Mouse (Mus musculus): ENCODE results near the gene Pdcd2.

DNA sequence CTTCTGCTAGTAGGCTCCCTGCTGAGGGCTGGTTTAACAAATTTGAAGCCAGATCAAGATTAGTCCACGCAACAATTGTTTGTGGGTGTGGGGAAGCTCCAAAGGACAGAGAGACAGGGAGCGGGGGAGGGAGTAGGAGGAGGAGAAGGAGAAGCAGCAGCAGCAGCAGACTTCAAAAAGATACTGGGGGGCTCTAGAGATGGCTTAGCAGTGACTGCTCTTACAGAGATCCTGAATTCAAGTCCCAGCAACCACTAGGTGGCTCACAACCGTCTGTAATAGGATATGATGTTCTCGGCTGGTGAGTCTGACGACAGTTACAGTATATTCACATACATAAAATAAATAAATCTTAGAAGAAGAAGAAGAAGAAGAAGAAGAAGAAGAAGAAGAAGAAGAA is 3.0 kb upstream of the Pdcd2 start:
- TF ChIP-seq CTCF (conservative IDR thresholded peaks at IDR 0.05; ENCODE audit: insufficient read depth, insufficient read length, low read depth, low read length) (peak; percentile 33), POLR2A (IDR thresholded peaks at IDR 0.05; ENCODE audit: low read depth, low read length) (no peak)

Measured in kidney, adult 2 months (tissue).